Mouse (Mus musculus) CD4-positive, CD25-positive, alpha-beta regulatory T cell, adult 4 months (primary cell): ENCODE measurements around the gene Olfr543. TPM values are rescaled to one million over a fixed set of nuclear protein-coding genes. Genes with fewer than 3 reads are reported as not detected.
A peak's percentile ranks its signal among the peaks of the same experiment; 100 is the strongest.
"Not testable (repeated sequence)": the region's sequence is repeated elsewhere in the genome, so short reads cannot be mapped to it uniquely, and the experiment has no call there.

Experiments used
- ATAC-seq: one replicate; pipeline ENCODE4 v1.8.0; 2017
- polyA plus RNA-seq, 2 experiments: library from polyadenylated mRNA; unstranded; fragments of 100-300 nt; shearing (Covaris generic); gene quantifications; one replicate each; pipeline ENCODE4 v1.2.1; 2017

The Olfr543 gene
- under 1 TPM in 1 of 2 experiments, not detected in 1; 0.58 TPM for polyA plus RNA-seq

- no peak for ATAC-seq
Measured at GRCm38 (mm10) chr7:102481579-102481978, at the start of gene Olfr543. TSS of gene Olfr543 (minus strand) at chr7:102481679.

GRCm38 (mm10) chr7:102529052-102529451 lies 47.6 kb upstream of the Olfr543 start:
- peak; percentile 95 for ATAC-seq

- no peak for ATAC-seq
Measured at GRCm38 (mm10) chr7:102517051-102517335, 35.5 kb upstream of the Olfr543 start.

GRCm38 (mm10) chr7:102516261-102517050 lies 35.0 kb upstream of the Olfr543 start:
- no peak for ATAC-seq

- ATAC-seq, result no peak
Measured at GRCm38 (mm10) chr7:102514144-102514543, 32.7 kb upstream of the Olfr543 start.

- ATAC-seq, result peak; percentile 97
Measured at GRCm38 (mm10) chr7:102512814-102513435, 31.4 kb upstream of the Olfr543 start.

GRCm38 (mm10) chr7:102511927-102512326 lies 30.4 kb upstream of the Olfr543 start:
- no peak for ATAC-seq

GRCm38 (mm10) chr7:102509726-102510125 lies 28.2 kb upstream of the Olfr543 start:
- no peak for ATAC-seq

- no peak for ATAC-seq
Measured at GRCm38 (mm10) chr7:102508666-102509065, 27.2 kb upstream of the Olfr543 start.

- no peak for ATAC-seq
Measured at GRCm38 (mm10) chr7:102508066-102508465, 26.6 kb upstream of the Olfr543 start.

- ATAC-seq, result peak; percentile 70
Measured at GRCm38 (mm10) chr7:102506848-102507247, 25.4 kb upstream of the Olfr543 start.

GRCm38 (mm10) chr7:102501986-102502385 lies 20.5 kb upstream of the Olfr543 start:
- ATAC-seq, result no peak

- no peak for ATAC-seq
Measured at GRCm38 (mm10) chr7:102499473-102499872, 18.0 kb upstream of the Olfr543 start, which contains the start of gene Olfr545. TSS of gene Olfr545 (minus strand) at chr7:102499573.

- not testable (repeated sequence) for ATAC-seq
Measured at GRCm38 (mm10) chr7:102494416-102494815, 12.9 kb upstream of the Olfr543 start.

- no peak for ATAC-seq
Measured at GRCm38 (mm10) chr7:102488161-102488560, 6.7 kb upstream of the Olfr543 start, which contains the start of gene Olfr544. TSS of gene Olfr544 (minus strand) at chr7:102488313.

GRCm38 (mm10) chr7:102486105-102486504 lies 4.6 kb upstream of the Olfr543 start:
- no peak for ATAC-seq

- ATAC-seq, result not testable (repeated sequence)
Measured at GRCm38 (mm10) chr7:102484766-102485165, 3.3 kb upstream of the Olfr543 start.

GRCm38 (mm10) chr7:102483665-102484064 lies 2.2 kb upstream of the Olfr543 start:
- no peak for ATAC-seq

- ATAC-seq, result no peak
Measured at GRCm38 (mm10) chr7:102480821-102481220, 658 bp downstream of the Olfr543 start.

GRCm38 (mm10) chr7:102479368-102480078 lies 2.0 kb downstream of the Olfr543 start:
- no peak for ATAC-seq

- ATAC-seq, result no peak
Measured at GRCm38 (mm10) chr7:102478926-102479325, 2.6 kb downstream of the Olfr543 start.

- no peak for ATAC-seq
Measured at GRCm38 (mm10) chr7:102478425-102478824, 3.1 kb downstream of the Olfr543 start.

- ATAC-seq, result no peak
Measured at GRCm38 (mm10) chr7:102477377-102477776, 4.1 kb downstream of the Olfr543 start.
